Mouse (Mus musculus): ENCODE data around the gene Fan1.

Gene Fan1

GRCm38 (mm10) chr7:64332686-64333085 is 41.2 kb downstream of the Fan1 start:
- no peak for DNase-seq (ENCODE audit: inconsistent age in 2 of 2, low spot score in 1 of 2)

GRCm38 (mm10) chr7:64331309-64331708 is 42.6 kb downstream of the Fan1 start:
- DNase-seq (ENCODE audit: inconsistent age in 2 of 2, low spot score in 1 of 2): no peak

GRCm38 (mm10) chr7:64327486-64327885 is 46.4 kb downstream of the Fan1 start:
- DNase-seq (ENCODE audit: inconsistent age in 2 of 2, low spot score in 1 of 2): no peak

- peak; percentile 77 to 94 for DNase-seq (ENCODE audit: inconsistent age in 2 of 2, low spot score in 1 of 2)
Measured at GRCm38 (mm10) chr7:64326892-64327291, 47.0 kb downstream of the Fan1 start.

GRCm38 (mm10) chr7:64321658-64322057 is 52.2 kb downstream of the Fan1 start:
- DNase-seq (ENCODE audit: inconsistent age in 2 of 2, low spot score in 1 of 2): no peak

GRCm38 (mm10) chr7:64321125-64321524 is 52.8 kb downstream of the Fan1 start:
- no peak for DNase-seq (ENCODE audit: inconsistent age in 2 of 2, low spot score in 1 of 2)

- DNase-seq (ENCODE audit: inconsistent age in 2 of 2, low spot score in 1 of 2): no peak
Measured at GRCm38 (mm10) chr7:64312811-64313210, 61.1 kb downstream of the Fan1 start.

GRCm38 (mm10) chr7:64310756-64311155 is 63.1 kb downstream of the Fan1 start:
- no peak for DNase-seq (ENCODE audit: inconsistent age in 2 of 2, low spot score in 1 of 2)

GRCm38 (mm10) chr7:64310241-64310640 is 63.7 kb downstream of the Fan1 start:
- no peak for DNase-seq (ENCODE audit: inconsistent age in 2 of 2, low spot score in 1 of 2)

Measured in adrenal gland, adult (tissue).